Mouse (Mus musculus): Measurements from ENCODE around the gene Rprd2.

Gene Rprd2

DNA sequence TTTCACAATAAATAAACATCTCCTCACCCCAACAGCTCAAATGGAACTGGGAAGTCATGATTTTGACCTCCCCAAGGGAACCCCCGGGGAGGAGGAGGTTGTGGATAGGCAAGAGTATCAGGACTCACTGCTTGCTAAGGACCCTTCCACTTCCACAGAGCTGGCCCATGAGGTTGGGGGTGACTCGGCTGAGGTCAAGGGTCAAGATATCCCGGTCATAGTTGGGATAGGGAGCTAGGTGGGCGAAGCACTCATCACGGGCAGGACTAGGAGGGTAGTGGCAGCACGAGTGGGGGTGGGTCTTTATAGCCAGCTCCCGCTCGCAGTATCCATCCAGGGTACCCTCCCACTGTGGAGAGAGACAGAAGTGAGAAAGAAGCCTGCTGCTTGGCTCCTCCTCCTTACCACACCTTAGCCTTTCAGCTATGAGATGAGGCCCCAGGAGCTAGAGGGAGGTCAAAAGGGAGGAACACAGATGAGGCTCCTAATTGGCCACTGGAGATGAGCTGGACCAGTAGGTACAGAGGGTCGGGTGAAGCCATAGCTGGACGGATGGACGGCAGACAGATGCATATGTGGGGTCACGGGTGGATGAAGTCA lies 83.5 kb downstream of the Rprd2 start:
- no peak for DNase-seq (ENCODE audit: low spot score)

DNA sequence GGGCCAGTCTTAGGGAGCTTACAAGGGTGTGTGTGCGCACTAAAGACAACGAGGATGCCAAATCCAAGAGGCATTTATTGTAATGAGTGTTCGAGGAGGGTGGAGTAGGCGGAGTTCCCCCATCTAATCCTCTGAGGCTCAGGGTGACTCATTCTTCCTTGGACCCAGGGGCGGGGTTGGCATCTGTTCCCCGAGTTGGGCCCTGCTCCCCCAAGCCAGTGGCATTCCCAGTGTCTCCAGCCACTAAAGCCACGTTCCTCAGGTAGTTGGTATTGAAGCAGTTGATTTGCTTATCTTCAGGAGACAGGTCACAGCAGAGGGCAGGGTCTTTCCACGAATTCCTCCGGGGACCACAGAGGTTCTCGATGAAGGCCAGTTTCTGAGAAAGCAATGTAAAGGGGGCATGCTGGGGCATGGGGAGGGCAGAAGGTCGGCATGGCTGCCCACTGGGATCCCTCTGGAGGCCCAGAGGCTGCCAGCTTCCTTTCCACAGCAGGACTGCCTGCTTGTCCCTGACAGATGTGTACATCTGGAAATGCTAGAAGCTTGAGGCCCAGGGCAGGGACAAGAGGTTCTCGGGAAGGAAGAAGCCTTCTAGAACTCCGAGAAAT lies 84.5 kb downstream of the Rprd2 start:
- peak; percentile 80 for DNase-seq (ENCODE audit: low spot score)

DNA sequence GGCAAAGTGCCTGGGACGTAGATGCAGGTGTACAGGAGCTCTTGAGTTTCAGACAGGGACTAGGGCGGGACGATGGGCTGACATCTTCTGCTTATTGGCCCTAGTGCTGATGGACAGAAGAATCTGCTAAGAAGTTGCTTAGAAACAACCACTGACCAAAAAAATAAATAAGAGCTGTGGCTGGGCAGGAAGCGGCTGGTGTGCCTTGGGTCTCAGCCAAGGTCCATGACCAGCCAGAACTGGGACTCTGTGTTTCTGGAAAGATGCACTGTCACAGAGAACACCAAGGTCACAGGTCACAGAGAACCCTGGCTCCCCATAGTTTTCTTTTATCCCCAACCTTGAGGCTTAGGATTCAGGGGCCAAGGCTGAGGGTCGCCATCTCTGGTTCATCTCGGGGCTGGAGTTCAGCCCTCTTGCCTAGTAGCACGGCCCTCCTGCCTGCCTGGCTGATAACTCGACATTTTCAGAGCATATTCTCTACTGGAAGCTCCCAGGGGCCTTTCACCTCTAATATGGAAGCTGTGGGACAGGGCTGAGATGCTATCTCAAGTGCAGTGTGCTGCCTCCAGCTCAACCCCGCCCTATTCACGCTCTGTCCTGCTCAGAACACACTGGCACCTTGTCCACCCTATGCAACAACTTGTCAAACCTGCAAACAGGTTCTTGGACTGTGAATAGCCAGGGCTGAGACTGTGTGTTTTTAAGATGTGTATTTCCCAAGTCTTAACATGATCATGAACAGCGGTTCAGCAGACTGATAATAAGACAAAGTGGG lies 85.7 kb downstream of the Rprd2 start:
- DNase-seq (ENCODE audit: low spot score): no peak

GRCm38 (mm10) chr3:95732297-95732696 lies 86.4 kb downstream of the Rprd2 start:
- DNase-seq (ENCODE audit: low spot score): no peak

GRCm38 (mm10) chr3:95731802-95732201 lies 86.9 kb downstream of the Rprd2 start:
- DNase-seq (ENCODE audit: low spot score): no peak

- DNase-seq (ENCODE audit: low spot score): no peak
Observed at GRCm38 (mm10) chr3:95730431-95730830, 88.2 kb downstream of the Rprd2 start.

DNA sequence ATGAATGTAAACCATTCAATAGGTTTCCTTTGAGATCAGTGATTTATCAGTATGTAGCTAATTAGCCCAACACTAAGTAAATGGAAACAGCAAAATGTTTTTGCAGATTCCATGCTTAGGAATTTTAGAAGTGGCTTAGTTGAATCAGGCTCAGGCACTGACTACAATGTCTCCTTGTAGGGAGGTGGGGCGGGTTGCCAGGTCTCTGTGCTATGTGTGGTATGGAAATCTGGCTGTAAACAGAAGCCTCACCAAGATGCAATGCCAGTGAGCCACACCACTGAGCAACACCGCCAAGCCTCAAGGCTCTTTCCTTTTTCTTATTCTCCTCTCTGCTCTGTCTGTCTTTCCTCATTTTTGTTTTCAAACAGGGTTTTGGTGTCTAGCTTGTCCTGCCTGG lies 89.8 kb downstream of the Rprd2 start:
- DNase-seq (ENCODE audit: low spot score): no peak

GRCm38 (mm10) chr3:95726696-95727358 lies 91.8 kb downstream of the Rprd2 start:
- DNase-seq (ENCODE audit: low spot score): no peak

GRCm38 (mm10) chr3:95725863-95726262 lies 92.8 kb downstream of the Rprd2 start:
- no peak for DNase-seq (ENCODE audit: low spot score)

- no peak for DNase-seq (ENCODE audit: low spot score)
Observed at GRCm38 (mm10) chr3:95722386-95722785, 96.3 kb downstream of the Rprd2 start.

DNA sequence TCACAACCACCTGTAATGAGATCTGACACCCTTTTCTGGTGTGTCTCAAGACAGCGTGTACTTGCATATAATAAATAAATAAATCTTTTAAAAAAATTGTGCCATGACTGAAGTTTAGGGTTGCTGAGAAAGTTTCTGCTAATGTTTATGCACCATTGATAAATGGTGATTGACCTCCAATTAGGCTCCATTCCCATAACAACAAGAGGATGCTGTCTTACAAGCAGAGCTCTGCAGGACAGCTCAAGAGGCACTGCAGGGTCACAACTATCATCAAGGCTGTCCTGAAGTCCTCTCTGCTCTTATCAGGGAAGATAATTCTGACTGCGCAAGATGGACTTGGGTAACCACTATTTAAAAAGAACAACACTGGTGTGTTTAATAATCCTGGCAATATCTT lies 100.5 kb downstream of the Rprd2 start:
- DNase-seq (ENCODE audit: low spot score): no peak

GRCm38 (mm10) chr3:95716075-95716474 lies 102.6 kb downstream of the Rprd2 start:
- DNase-seq (ENCODE audit: low spot score): no peak

All from c-Kit-positive CD71-positive TER-119-positive erythroid progenitor cells, embryonic 14.5 days (primary cell).